Comparison of ENCODE assay signal across 24 mouse cellular contexts in the genomic region with DNA sequence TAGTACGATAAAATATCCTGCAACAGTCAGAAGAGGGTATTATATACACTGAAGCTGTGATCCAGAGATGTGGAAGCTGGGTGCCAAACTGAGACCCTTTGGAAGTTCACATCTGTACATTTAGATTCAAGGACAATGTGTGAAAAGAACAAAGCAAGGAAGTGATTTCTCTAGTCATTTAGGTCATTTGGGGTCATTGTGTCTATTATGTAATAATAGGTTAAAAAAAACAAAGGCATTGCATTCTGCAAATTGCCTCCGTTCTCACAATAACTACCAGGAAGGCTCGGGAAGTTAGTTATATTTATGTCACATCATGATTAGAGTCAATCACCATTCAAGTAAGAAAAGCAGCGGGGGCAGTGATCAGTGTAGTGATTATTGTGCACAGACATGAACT.
DNase-seq lines count a peak whose midpoint lies in the region; ATAC-seq and TF ChIP-seq lines count a peak whose summit lies in the region.
"Had no signal": no experiment of that assay in that cellular context is flagged by ENCODE, and none has a peak within 500 bp of the region (broad histone marks: within the 10 kb centered on the region; RNA-seq: fewer than 3 reads in every experiment).

No protein-coding gene starts in this region.

- no peak for ATAC-seq in liver, postnatal 0 days
- ATAC-seq: activated CD4-positive, CD25-positive, alpha-beta regulatory T cell, adult 4 months; forebrain, embryonic 14.5 days; forebrain, embryonic 16.5 days; Patski had no signal

- H3K9ac ChIP-seq in liver, adult 2 months (ENCODE audit: low read depth, low read length) = no peak overlapping the region
- H3K9ac ChIP-seq in liver, postnatal 0 days (replicated peaks) = no peak overlapping the region
- H3K9ac ChIP-seq: embryonic facial prominence, embryonic 12.5 days; embryonic facial prominence, embryonic 15.5 days; forebrain, embryonic 12.5 days had no signal

- no peaks in the 10 kb centered on the region for H3K9me3 ChIP-seq in liver, postnatal 0 days (ENCODE audit: low read length)
- H3K9me3 ChIP-seq: embryonic facial prominence, embryonic 12.5 days; embryonic facial prominence, embryonic 15.5 days; forebrain, embryonic 10.5 days; forebrain, embryonic 12.5 days had no signal

- no peak for TF ChIP-seq CTCF in liver, adult 2 months (IDR thresholded peaks at IDR 0.05; ENCODE audit: low read depth, low read length)
- no peak for TF ChIP-seq CTCF in liver, postnatal 0 days (IDR thresholded peaks at IDR 0.05; ENCODE audit: low read depth)

- no peaks in the 10 kb centered on the region for H3K79me2 ChIP-seq in liver, adult 2 months (ENCODE audit: control insufficient read depth, insufficient read depth, low read length)

- no peak for TF ChIP-seq EP300 in liver, postnatal 0 days (IDR thresholded peaks at IDR 0.05; ENCODE audit: low read depth)

- H3K4me3 ChIP-seq in liver, adult 2 months (ENCODE audit: insufficient read depth, low read depth, low read length) = no peak overlapping the region
- no peak overlapping the region for H3K4me3 ChIP-seq in liver, postnatal 0 days (ENCODE audit: low read depth, low read length)
- H3K4me3 ChIP-seq: embryonic facial prominence, embryonic 12.5 days; embryonic facial prominence, embryonic 15.5 days; erythroblast, embryonic 14.5 days; forebrain, embryonic 10.5 days; forebrain, embryonic 12.5 days had no signal

- no peak overlapping the region for H3K4me2 ChIP-seq in liver, postnatal 0 days (ENCODE audit: low read depth, low read length)
- H3K4me2 ChIP-seq: embryonic facial prominence, embryonic 12.5 days; embryonic facial prominence, embryonic 15.5 days; forebrain, embryonic 12.5 days had no signal

- WGBS in liver, adult 2 months = 62% methylated on average over 4 of the region's 4 CpGs
- 52% methylated on average over 4 of the region's 4 CpGs for WGBS in liver, postnatal 0 days (ENCODE audit: insufficient replicate concordance)

- no peaks in the 10 kb centered on the region for H3K4me1 ChIP-seq in liver, adult 2 months (ENCODE audit: control insufficient read depth, insufficient read depth, low read length)
- H3K4me1 ChIP-seq in liver, postnatal 0 days (ENCODE audit: insufficient read depth) = no peaks in the 10 kb centered on the region
- H3K4me1 ChIP-seq: embryonic facial prominence, embryonic 12.5 days; embryonic facial prominence, embryonic 15.5 days; forebrain, embryonic 12.5 days had no signal

- DNase-seq in embryo, embryonic 10.5 days (ENCODE audit: low spot score) = peak; percentile 2
- DNase-seq in embryo, embryonic 9.5 days (ENCODE audit: extremely low spot score) = no peak
- DNase-seq in liver, adult 2 months (ENCODE audit: extremely low read depth, low read depth, low spot score) = peak; percentile 12
- no peak for DNase-seq in liver, postnatal 0 days
- peak; percentile 91 for DNase-seq in retina, embryonic 14.5 days (ENCODE audit: low spot score)
- DNase-seq in spleen, postnatal 4 days (ENCODE audit: low spot score in 2 of 2) = no peak
- DNase-seq in cerebellum, adult 9-10 months = no peak
- DNase-seq: adrenal gland, adult 8-10 months; adrenal gland, postnatal 14 days; adrenal gland, postnatal 36 days; cerebellum, adult 11-12 months; cerebellum, adult 2 months; cerebellum, adult 9-11 months; cerebellum, postnatal 14 days; cerebellum, postnatal 36 days had no signal

- no peaks in the 10 kb centered on the region for H3K27me3 ChIP-seq in liver, adult 2 months (ENCODE audit: control insufficient read depth, insufficient read depth, low read length)
- H3K27me3 ChIP-seq in liver, postnatal 0 days (ENCODE audit: insufficient read depth, low read length) = no peaks in the 10 kb centered on the region
- H3K27me3 ChIP-seq: embryonic facial prominence, embryonic 12.5 days; embryonic facial prominence, embryonic 15.5 days; forebrain, embryonic 12.5 days; Patski had no signal

- TF ChIP-seq POLR2A in liver, adult 2 months (IDR thresholded peaks at IDR 0.05; ENCODE audit: extremely low read depth, insufficient read depth, low read length) = no peak

- H3K27ac ChIP-seq in liver, adult 2 months (replicated peaks; ENCODE audit: insufficient read depth, low read depth, low read length) = no peak overlapping the region
- H3K27ac ChIP-seq in liver, postnatal 0 days (ENCODE audit: low read depth) = no peak overlapping the region
- H3K27ac ChIP-seq: embryonic facial prominence, embryonic 12.5 days; embryonic facial prominence, embryonic 15.5 days; forebrain, embryonic 10.5 days; forebrain, embryonic 12.5 days had no signal

- H3K36me3 ChIP-seq in liver, adult 2 months (ENCODE audit: control insufficient read depth, insufficient read depth, low read length) = no peaks in the 10 kb centered on the region
- H3K36me3 ChIP-seq in liver, postnatal 0 days (replicated peaks; ENCODE audit: insufficient read depth, low read length) = no peaks in the 10 kb centered on the region
- H3K36me3 ChIP-seq: embryonic facial prominence, embryonic 12.5 days; embryonic facial prominence, embryonic 15.5 days; forebrain, embryonic 10.5 days; forebrain, embryonic 12.5 days had no signal

Comparison
In these comparisons a context has a peak if more than half of its experiments do, and no peak if none do; other contexts are left out.
1. DNase-seq: peak in embryo, embryonic 10.5 days (single experiment), liver, adult 2 months (single experiment) and retina, embryonic 14.5 days (single experiment); none in embryo, embryonic 9.5 days (single experiment), liver, postnatal 0 days (single experiment), spleen, postnatal 4 days (0 of 2) and cerebellum, adult 9-10 months (single experiment).